Mouse (Mus musculus): ENCODE measurements around the gene Auts2.

GRCm38 (mm10) chr5:131490811-131491210 lies 1052.3 kb downstream of the Auts2 start:
- TF ChIP-seq MAFK (IDR thresholded peaks at IDR 0.05; ENCODE audit: insufficient read depth, low read depth, low read length) (0 out of 2 replicates have a peak, but pooled peaks have one; percentile 4), CHD2 (IDR thresholded peaks at IDR 0.05; ENCODE audit: low read depth, low read length) (peak; percentile 25; the same call in 1 of the 2 replicates), ZNF384 (IDR thresholded peaks at IDR 0.05; ENCODE audit: low read depth, low read length) (no peak)
